In genomic region chr12:109074777-109075285, GRCm38 (mm10) we compare ENCODE assay signal across 23 mouse cellular contexts. TPM values are rescaled to one million over a fixed set of nuclear protein-coding genes. Genes with fewer than 3 reads are reported as not detected.
DNase-seq lines count a peak whose midpoint lies in the region; TF ChIP-seq lines count a peak whose summit lies in the region.
"Had no signal": no experiment of that assay in that cellular context is flagged by ENCODE, and none has a peak within 500 bp of the region (broad histone marks: within the 10 kb centered on the region; RNA-seq: fewer than 3 reads in every experiment).

No protein-coding gene starts in this region.

- peak overlapping the region; percentile 77 for H3K27ac ChIP-seq in spleen, adult 2 months (ENCODE audit: insufficient read depth, low read length)
- peak overlapping the region; percentile 71 for H3K27ac ChIP-seq in bone marrow, adult 2 months (ENCODE audit: control insufficient read depth, insufficient read depth, low read depth, low read length, poor library complexity)
- no peak overlapping the region for H3K27ac ChIP-seq in forebrain, embryonic 10.5 days
- H3K27ac ChIP-seq: embryonic facial prominence, embryonic 10.5 days; embryonic facial prominence, embryonic 13.5 days; forebrain, embryonic 13.5 days; gastrocnemius, adult 2 months; hindbrain, embryonic 12.5 days; hindbrain, embryonic 15.5 days had no signal

- no peak for TF ChIP-seq CTCF in spleen, adult 2 months (IDR thresholded peaks at IDR 0.05; ENCODE audit: extremely low read depth, insufficient read depth, insufficient read length, insufficient replicate concordance)
- no peak for TF ChIP-seq CTCF in bone marrow, adult 2 months (IDR thresholded peaks at IDR 0.05; ENCODE audit: control insufficient read depth, insufficient read depth, low read length)

- H3K36me3 ChIP-seq in spleen, adult 2 months (ENCODE audit: control insufficient read depth, insufficient read depth, low read length): no peaks in the 10 kb centered on the region
- H3K36me3 ChIP-seq in forebrain, embryonic 10.5 days (replicated peaks): no peaks in the 10 kb centered on the region
- H3K36me3 ChIP-seq: embryonic facial prominence, embryonic 10.5 days; embryonic facial prominence, embryonic 13.5 days; G1E; hindbrain, embryonic 12.5 days; hindbrain, embryonic 15.5 days had no signal

- no peaks in the 10 kb centered on the region for H3K9me3 ChIP-seq in forebrain, embryonic 10.5 days
- H3K9me3 ChIP-seq: embryonic facial prominence, embryonic 10.5 days; embryonic facial prominence, embryonic 13.5 days; forebrain, embryonic 13.5 days; hindbrain, embryonic 12.5 days; hindbrain, embryonic 15.5 days had no signal

- no peak for TF ChIP-seq POLR2A in spleen, adult 2 months (IDR thresholded peaks at IDR 0.05; ENCODE audit: low read depth, low read length)
- no peak for TF ChIP-seq POLR2A in bone marrow, adult 2 months (IDR thresholded peaks at IDR 0.05; ENCODE audit: borderline replicate concordance, control insufficient read depth, low read depth, low read length)

- DNase-seq in spleen, adult 2 months (ENCODE audit: low read depth in 1 of 2, low spot score in 2 of 2): peak in 1 of 2 experiments; percentile 46
- no peak for DNase-seq in spleen, postnatal 4 days (ENCODE audit: low spot score in 2 of 2)
- DNase-seq in thymus, postnatal 25 days: peak; percentile 12
- DNase-seq in thymus, postnatal 4 days: no peak
- DNase-seq in forebrain, embryonic 10.5 days (ENCODE audit: extremely low spot score, low spot score): no peak
- DNase-seq in adrenal gland, adult 2 months: no peak
- DNase-seq: adrenal gland, postnatal 14 days; cerebellum, adult 11-12 months; cerebellum, adult 8-10 months; cerebellum, postnatal 10 days; cerebellum, postnatal 36 days; embryo, embryonic 11 days; gastrocnemius, adult 2 months; gastrocnemius, postnatal 14 days; heart, adult 11 months had no signal

- H3K4me1 ChIP-seq in spleen, adult 2 months (ENCODE audit: control insufficient read depth, insufficient read depth, insufficient read length): peaks cover 38% of the 10 kb centered on the region; the same call in 1 of the 2 replicates
- H3K4me1 ChIP-seq in bone marrow, adult 2 months (ENCODE audit: control insufficient read depth, insufficient read depth, low read length): peaks cover 1% of the 10 kb centered on the region
- H3K4me1 ChIP-seq in forebrain, embryonic 10.5 days: no peaks in the 10 kb centered on the region
- H3K4me1 ChIP-seq: embryonic facial prominence, embryonic 10.5 days; embryonic facial prominence, embryonic 13.5 days; hindbrain, embryonic 15.5 days had no signal

- no peaks in the 10 kb centered on the region for H3K27me3 ChIP-seq in spleen, adult 2 months (ENCODE audit: control insufficient read depth, insufficient read depth, low read length)
- H3K27me3 ChIP-seq in forebrain, embryonic 10.5 days (ENCODE audit: poor library complexity, severe bottlenecking): peaks cover 27% of the 10 kb centered on the region
- H3K27me3 ChIP-seq: forebrain, embryonic 13.5 days; hindbrain, embryonic 15.5 days had no signal

- no peak overlapping the region for H3K4me3 ChIP-seq in spleen, adult 2 months (ENCODE audit: extremely low read depth, insufficient read depth, insufficient read length)
- H3K4me3 ChIP-seq in bone marrow, adult 2 months (replicated peaks; ENCODE audit: control insufficient read depth, low read depth, low read length): no peak overlapping the region
- no peak overlapping the region for H3K4me3 ChIP-seq in forebrain, embryonic 10.5 days
- H3K4me3 ChIP-seq: embryonic facial prominence, embryonic 10.5 days; embryonic facial prominence, embryonic 13.5 days; erythroblast, embryonic 14.5 days; forebrain, embryonic 13.5 days; gastrocnemius, adult 2 months; hindbrain, embryonic 12.5 days; hindbrain, embryonic 15.5 days had no signal

- 17% methylated on average over 2 of the region's 2 CpGs for WGBS in spleen, adult 2 months
- 24% methylated on average over 2 of the region's 2 CpGs for WGBS in bone marrow, adult 2 months
- WGBS in forebrain, embryonic 10.5 days: 85% methylated on average over 2 of the region's 2 CpGs

RNA-seq across cellular contexts. Expression of gene Begain, which starts 6.8 kb away (rescaled TPM):
- 3.1 and 4.8 TPM in 2 replicates for polyA plus RNA-seq in spleen, adult 2 months (2012; rRNA removed)
- 1.3 TPM in 1 of 2 replicates, not detected in the other for polyA plus RNA-seq in bone marrow, adult 2 months (2011; ENCODE audit: insufficient read depth, insufficient read length, low replicate concordance, missing spikeins)
- 2.2 and 2.3 TPM in 2 replicates for polyA plus RNA-seq in forebrain, embryonic 10.5 days (2016; fragmentation: Nextera tagmentation; extraction: Ambion mirVana)
- total RNA-seq in adrenal gland, adult 2 months (2021): 1 to 10 TPM; 3.9 to 5.5 TPM
- 3.3 and 8.2 TPM in 2 replicates for polyA plus RNA-seq in adrenal gland, adult 2 months (2012; rRNA removed)
- total RNA-seq: G1E had no signal
- polyA plus RNA-seq: erythroblast, embryonic 14.5 days; G1E had no signal
